Mouse (Mus musculus): ENCODE data around the gene Nrn1. TPM values are rescaled to one million over a fixed set of nuclear protein-coding genes. Genes with fewer than 3 reads are reported as not detected.

Gene Nrn1
- total RNA-seq, 2 experiments from 2014 or later, result 0.92 to 0.98 TPM

GRCm38 (mm10) chr13:36731016-36731930 lies 3.7 kb downstream of the Nrn1 start:
- H3K27ac ChIP-seq, result no peak overlapping the region
- intact Hi-C loops (cut with DNase I), result no loop called here
- DNase-seq, result peak; percentile 43
- no peak for TF ChIP-seq CTCF (IDR thresholded peaks at IDR 0.05)
- peak overlapping the region; percentile 72 for H3K4me3 ChIP-seq

GRCm38 (mm10) chr13:36730341-36730761 lies 4.6 kb downstream of the Nrn1 start:
- no peak for TF ChIP-seq CTCF (IDR thresholded peaks at IDR 0.05)
- no peak for DNase-seq
- no peak overlapping the region for H3K27ac ChIP-seq
- no peak overlapping the region for H3K4me3 ChIP-seq
- intact Hi-C loops (cut with DNase I), result no loop called here

GRCm38 (mm10) chr13:36729731-36730340 lies 5.1 kb downstream of the Nrn1 start:
- TF ChIP-seq CTCF (IDR thresholded peaks at IDR 0.05), result no peak
- intact Hi-C loops (cut with DNase I), result no loop called here
- no peak overlapping the region for H3K4me3 ChIP-seq
- H3K27ac ChIP-seq, result no peak overlapping the region
- DNase-seq, result no peak

GRCm38 (mm10) chr13:36728509-36728908 lies 6.4 kb downstream of the Nrn1 start:
- Histone ChIP-seq H3K27ac (no peak overlapping the region), H3K4me3 (no peak overlapping the region)
- TF ChIP-seq CTCF (IDR thresholded peaks at IDR 0.05), result no peak
- no peak for DNase-seq
- intact Hi-C loops (cut with DNase I), result no loop called here

- TF ChIP-seq CTCF (IDR thresholded peaks at IDR 0.05), result no peak
- Histone ChIP-seq H3K27ac (no peak overlapping the region), H3K4me3 (peak overlapping the region; percentile 52)
- intact Hi-C loops (cut with DNase I), result no loop called here
- no peak for DNase-seq
Measured at GRCm38 (mm10) chr13:36727779-36728470, 7.0 kb downstream of the Nrn1 start.

- no peak for TF ChIP-seq CTCF (IDR thresholded peaks at IDR 0.05)
- Histone ChIP-seq H3K4me3 (peak overlapping the region; percentile 52), H3K27ac (0 out of 2 replicates have a peak overlapping the region, but pooled peaks have one; percentile 12)
- peak; percentile 27 for DNase-seq
- intact Hi-C loops (cut with DNase I), result no loop called here
Measured at GRCm38 (mm10) chr13:36726951-36727778, 7.8 kb downstream of the Nrn1 start.

- intact Hi-C loops (cut with DNase I), result no loop called here
- DNase-seq, result no peak
- H3K27ac ChIP-seq, result no peak overlapping the region
- H3K4me3 ChIP-seq, result peak overlapping the region; percentile 52
- no peak for TF ChIP-seq CTCF (IDR thresholded peaks at IDR 0.05)
Measured at GRCm38 (mm10) chr13:36726551-36726950, 8.4 kb downstream of the Nrn1 start.

- TF ChIP-seq CTCF (IDR thresholded peaks at IDR 0.05), result no peak
- DNase-seq, result no peak
- Histone ChIP-seq H3K27ac (no peak overlapping the region), H3K4me3 (no peak overlapping the region)
- intact Hi-C loops (cut with DNase I), result no loop called here
Measured at GRCm38 (mm10) chr13:36725881-36726280, 9.1 kb downstream of the Nrn1 start.

GRCm38 (mm10) chr13:36724533-36725470 lies 10.1 kb downstream of the Nrn1 start:
- intact Hi-C loops (cut with DNase I), result no loop called here
- H3K4me3 ChIP-seq, result peak overlapping the region; percentile 54

GRCm38 (mm10) chr13:36723726-36724300 lies 11.1 kb downstream of the Nrn1 start:
- Histone ChIP-seq H3K27ac (no peak overlapping the region), H3K4me3 (no peak overlapping the region)
- no peak for TF ChIP-seq CTCF (IDR thresholded peaks at IDR 0.05)
- intact Hi-C loops (cut with DNase I), result no loop called here
- DNase-seq, result no peak

More at GRCm38 (mm10) chr13:36724533-36725470, 10.1 kb downstream of the Nrn1 start:
- no peak for TF ChIP-seq CTCF (IDR thresholded peaks at IDR 0.05)
- H3K27ac ChIP-seq, result no peak overlapping the region
- DNase-seq, result peak; percentile 22

- Histone ChIP-seq H3K27ac (no peak overlapping the region), H3K4me3 (no peak overlapping the region)
- no peak for DNase-seq
- intact Hi-C loops (cut with DNase I), result no loop called here
- no peak for TF ChIP-seq CTCF (IDR thresholded peaks at IDR 0.05)
Measured at GRCm38 (mm10) chr13:36722309-36722708, 12.6 kb downstream of the Nrn1 start.
